Mouse (Mus musculus): ENCODE results near the gene Lrrc55.

DNA sequence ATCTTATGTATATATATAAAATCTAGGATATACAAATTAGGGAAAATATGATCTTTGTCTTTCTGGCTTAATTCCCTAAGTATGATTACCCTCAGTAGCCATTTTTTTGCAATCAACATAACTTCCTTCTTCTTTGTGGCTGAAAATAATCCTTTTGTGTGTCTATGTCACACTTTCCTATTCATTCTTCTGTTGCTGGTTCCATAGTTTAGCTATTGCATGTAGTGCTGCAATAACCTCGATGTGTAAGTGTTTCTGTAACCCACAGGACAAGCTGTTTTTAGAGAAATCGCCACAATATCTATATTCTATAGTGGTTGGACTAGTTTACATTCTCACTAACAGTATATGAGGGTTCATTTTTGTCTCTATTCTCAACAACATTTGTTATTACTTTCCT is 52.1 kb downstream of the Lrrc55 start:
- TF ChIP-seq POLR2A (IDR thresholded peaks at IDR 0.05; ENCODE audit: low read depth, low read length) (no peak), CTCF (conservative IDR thresholded peaks at IDR 0.05; ENCODE audit: insufficient read depth, insufficient read length, low read depth, low read length) (no peak)
